Mouse (Mus musculus) urinary bladder, adult 2 months (tissue): ENCODE data around the gene Vip. TPM values are rescaled to one million over a fixed set of nuclear protein-coding genes. Genes with fewer than 3 reads are reported as not detected.

Experiments used
- DNase-seq: peaks from one replicate; pipeline ENCODE4 v3.0.0; 2022; ENCODE audit warnings: low spot score
- polyA plus RNA-seq: library from polyadenylated mRNA; depleted of rRNA; stranded (reverse); fragments of >200 nt; gene quantifications from 2 replicates; pipeline ENCODE4 v1.2.3, GENCODE M21; 2012; rRNA removed

The Vip gene
- 1.2 and 1.3 TPM in 2 replicates for polyA plus RNA-seq

GRCm38 (mm10) chr10:5639112-5639511 lies at the start of gene Vip:
TSS of gene Vip (plus strand) at chr10:5639218.
- no peak for DNase-seq

GRCm38 (mm10) chr10:5591061-5591460 lies 48.0 kb upstream of the Vip start:
- DNase-seq = no peak

GRCm38 (mm10) chr10:5591996-5592395 lies 47.0 kb upstream of the Vip start:
- DNase-seq = no peak

- no peak for DNase-seq
Observed at GRCm38 (mm10) chr10:5593464-5593863, 45.6 kb upstream of the Vip start, which contains the start of gene Myct1. TSS of gene Myct1 (plus strand) at chr10:5593775.

GRCm38 (mm10) chr10:5594457-5594856 lies 44.6 kb upstream of the Vip start:
- DNase-seq = no peak

- DNase-seq = no peak
Observed at GRCm38 (mm10) chr10:5596559-5596958, 42.5 kb upstream of the Vip start.

GRCm38 (mm10) chr10:5600123-5600522 lies 38.9 kb upstream of the Vip start:
- no peak for DNase-seq

- no peak for DNase-seq
Observed at GRCm38 (mm10) chr10:5603512-5603911, 35.5 kb upstream of the Vip start.

GRCm38 (mm10) chr10:5604371-5604770 lies 34.6 kb upstream of the Vip start:
- no peak for DNase-seq

- DNase-seq = no peak
Observed at GRCm38 (mm10) chr10:5608874-5609273, 30.1 kb upstream of the Vip start.

- no peak for DNase-seq
Observed at GRCm38 (mm10) chr10:5615186-5616040, 23.6 kb upstream of the Vip start.

- DNase-seq = no peak
Observed at GRCm38 (mm10) chr10:5626268-5626667, 12.8 kb upstream of the Vip start.

GRCm38 (mm10) chr10:5633672-5634200 lies 5.3 kb upstream of the Vip start:
- DNase-seq = no peak

- no peak for DNase-seq
Observed at GRCm38 (mm10) chr10:5634336-5634735, 4.7 kb upstream of the Vip start.

GRCm38 (mm10) chr10:5637322-5637721 lies 1.7 kb upstream of the Vip start:
- no peak for DNase-seq

GRCm38 (mm10) chr10:5681275-5681674 lies 42.3 kb downstream of the Vip start:
- no peak for DNase-seq

GRCm38 (mm10) chr10:5685608-5686007 lies 46.6 kb downstream of the Vip start:
- no peak for DNase-seq

GRCm38 (mm10) chr10:5694351-5694750 lies 55.3 kb downstream of the Vip start:
- DNase-seq = no peak

Other genes with a start within 250 kb of the Vip start
- gene Syne1, start 87.7 kb upstream of the Vip start, polyA plus RNA-seq = 28.3 and 39.1 TPM in 2 replicates
- 3.0 and 3.6 TPM in 2 replicates for gene Myct1, start 45.4 kb upstream of the Vip start, polyA plus RNA-seq
- 5.2 and 5.6 TPM in 2 replicates for gene Fbxo5, start 166.4 kb downstream of the Vip start, polyA plus RNA-seq
- gene Mtrf1l, start 184.7 kb downstream of the Vip start, polyA plus RNA-seq = 5.8 and 7.4 TPM in 2 replicates